Mouse (Mus musculus): ENCODE results near the gene Irak2. TPM values are rescaled to one million over a fixed set of nuclear protein-coding genes. Genes with fewer than 3 reads are reported as not detected.

Irak2 gene
- polyA plus RNA-seq, 1 experiment, result 45.9 TPM

- Histone ChIP-seq H3ac (ENCODE audit: control insufficient read depth, insufficient read length, low read depth) (no peak overlapping the region), H3K4me3 (ENCODE audit: insufficient read depth, poor library complexity, severe bottlenecking) (no peak overlapping the region), H3K27me3 (ENCODE audit: control insufficient read depth, insufficient read depth, insufficient read length) (no peaks in the 10 kb centered on the region), H3K79me2 (ENCODE audit: control insufficient read depth, insufficient read depth) (no peaks in the 10 kb centered on the region), H3K36me3 (ENCODE audit: control insufficient read depth, insufficient read depth) (no peaks in the 10 kb centered on the region), H3K79me3 (ENCODE audit: low read depth) (no peaks in the 10 kb centered on the region)
- TF ChIP-seq MYOD1 (IDR thresholded peaks at IDR 0.05; ENCODE audit: control insufficient read depth, insufficient read length, low read depth) (peak; percentile 73), USF1 (IDR thresholded peaks at IDR 0.05; ENCODE audit: low read depth) (no peak)
Measured at GRCm38 (mm10) chr6:113654753-113655397, 16.6 kb downstream of the Irak2 start.

- Histone ChIP-seq H3K79me2 (ENCODE audit: control insufficient read depth, insufficient read depth) (no peaks in the 10 kb centered on the region), H3K27me3 (ENCODE audit: control insufficient read depth, insufficient read depth, insufficient read length) (no peaks in the 10 kb centered on the region), H3K4me3 (ENCODE audit: insufficient read depth, poor library complexity, severe bottlenecking) (no peak overlapping the region), H3K79me3 (ENCODE audit: low read depth) (no peaks in the 10 kb centered on the region), H3ac (ENCODE audit: control insufficient read depth, insufficient read length, low read depth) (no peak overlapping the region), H3K36me3 (ENCODE audit: control insufficient read depth, insufficient read depth) (no peaks in the 10 kb centered on the region)
- no peak for TF ChIP-seq CTCF (IDR thresholded peaks at IDR 0.05; ENCODE audit: control insufficient read depth, insufficient read depth, insufficient read length)
- no peak for TF ChIP-seq USF1 (IDR thresholded peaks at IDR 0.05; ENCODE audit: low read depth)
- TF ChIP-seq MYOD1 (IDR thresholded peaks at IDR 0.05; ENCODE audit: control insufficient read depth, insufficient read length, low read depth), result no peak
- no peak for TF ChIP-seq MAX (IDR thresholded peaks at IDR 0.05)
Measured at GRCm38 (mm10) chr6:113655475-113655874, 17.2 kb downstream of the Irak2 start.

- no peak for TF ChIP-seq MAX (IDR thresholded peaks at IDR 0.05)
- H3K36me3 ChIP-seq (ENCODE audit: control insufficient read depth, insufficient read depth), result no peaks in the 10 kb centered on the region
- no peak overlapping the region for H3K4me3 ChIP-seq (ENCODE audit: insufficient read depth, poor library complexity, severe bottlenecking)
- no peaks in the 10 kb centered on the region for H3K79me2 ChIP-seq (ENCODE audit: control insufficient read depth, insufficient read depth)
- no peaks in the 10 kb centered on the region for H3K27me3 ChIP-seq (ENCODE audit: control insufficient read depth, insufficient read depth, insufficient read length)
- no peaks in the 10 kb centered on the region for H3K79me3 ChIP-seq (ENCODE audit: low read depth)
- H3ac ChIP-seq (ENCODE audit: control insufficient read depth, insufficient read length, low read depth), result no peak overlapping the region
Measured at GRCm38 (mm10) chr6:113656847-113657246, 18.6 kb downstream of the Irak2 start.

- no peaks in the 10 kb centered on the region for H3K79me2 ChIP-seq (ENCODE audit: control insufficient read depth, insufficient read depth)
- H3K4me3 ChIP-seq (ENCODE audit: insufficient read depth, poor library complexity, severe bottlenecking), result no peak overlapping the region
- TF ChIP-seq USF1 (IDR thresholded peaks at IDR 0.05; ENCODE audit: low read depth) (no peak), CEBPB (IDR thresholded peaks at IDR 0.05; ENCODE audit: low read depth) (no peak), CTCF (IDR thresholded peaks at IDR 0.05; ENCODE audit: control insufficient read depth, insufficient read depth, insufficient read length) (no peak), MYOD1 (IDR thresholded peaks at IDR 0.05; ENCODE audit: control insufficient read depth, insufficient read length, low read depth) (no peak), MAX (IDR thresholded peaks at IDR 0.05) (no peak), FOSL1 (IDR thresholded peaks at IDR 0.05; ENCODE audit: insufficient read depth, low read length, poor library complexity, severe bottlenecking) (no peak), MYOG (IDR thresholded peaks at IDR 0.05; ENCODE audit: control insufficient read depth, extremely low read depth, insufficient read length) (no peak)
- H3K36me3 ChIP-seq (ENCODE audit: control insufficient read depth, insufficient read depth), result no peaks in the 10 kb centered on the region
- no peaks in the 10 kb centered on the region for H3K79me3 ChIP-seq (ENCODE audit: low read depth)
- no peaks in the 10 kb centered on the region for H3K27me3 ChIP-seq (ENCODE audit: control insufficient read depth, insufficient read depth, insufficient read length)
- H3ac ChIP-seq (ENCODE audit: control insufficient read depth, insufficient read length, low read depth), result no peak overlapping the region
Measured at GRCm38 (mm10) chr6:113658226-113658625, 20.0 kb downstream of the Irak2 start.

GRCm38 (mm10) chr6:113659648-113660491, 21.6 kb downstream of the Irak2 start:
- no peaks in the 10 kb centered on the region for H3K79me3 ChIP-seq (ENCODE audit: low read depth)
- no peak overlapping the region for H3K4me3 ChIP-seq (ENCODE audit: insufficient read depth, poor library complexity, severe bottlenecking)

GRCm38 (mm10) chr6:113660492-113661352, 22.5 kb downstream of the Irak2 start:
- Histone ChIP-seq H3K79me2 (ENCODE audit: control insufficient read depth, insufficient read depth) (no peaks in the 10 kb centered on the region), H3K4me3 (ENCODE audit: insufficient read depth, poor library complexity, severe bottlenecking) (no peak overlapping the region)
- TF ChIP-seq CEBPB (IDR thresholded peaks at IDR 0.05; ENCODE audit: low read depth), result no peak
- no peak for TF ChIP-seq FOSL1 (IDR thresholded peaks at IDR 0.05; ENCODE audit: insufficient read depth, low read length, poor library complexity, severe bottlenecking)
- TF ChIP-seq MAX (IDR thresholded peaks at IDR 0.05), result no peak
- no peak for TF ChIP-seq MYOD1 (IDR thresholded peaks at IDR 0.05; ENCODE audit: control insufficient read depth, insufficient read length, low read depth)
- TF ChIP-seq CTCF (IDR thresholded peaks at IDR 0.05; ENCODE audit: control insufficient read depth, insufficient read depth, insufficient read length), result no peak
- TF ChIP-seq MYOG (IDR thresholded peaks at IDR 0.05; ENCODE audit: control insufficient read depth, extremely low read depth, insufficient read length), result no peak

More at GRCm38 (mm10) chr6:113659648-113660491, 21.6 kb downstream of the Irak2 start:
- H3ac ChIP-seq (ENCODE audit: control insufficient read depth, insufficient read length, low read depth), result no peak overlapping the region
- H3K79me2 ChIP-seq (ENCODE audit: control insufficient read depth, insufficient read depth), result no peaks in the 10 kb centered on the region
- no peaks in the 10 kb centered on the region for H3K27me3 ChIP-seq (ENCODE audit: control insufficient read depth, insufficient read depth, insufficient read length)
- no peaks in the 10 kb centered on the region for H3K36me3 ChIP-seq (ENCODE audit: control insufficient read depth, insufficient read depth)
- TF ChIP-seq MAX (IDR thresholded peaks at IDR 0.05) (no peak), MYOG (IDR thresholded peaks at IDR 0.05; ENCODE audit: control insufficient read depth, extremely low read depth, insufficient read length) (no peak), USF1 (IDR thresholded peaks at IDR 0.05; ENCODE audit: low read depth) (no peak)

More at GRCm38 (mm10) chr6:113660492-113661352, 22.5 kb downstream of the Irak2 start:
- Histone ChIP-seq H3ac (ENCODE audit: control insufficient read depth, insufficient read length, low read depth) (no peak overlapping the region), H3K36me3 (ENCODE audit: control insufficient read depth, insufficient read depth) (no peaks in the 10 kb centered on the region), H3K27me3 (ENCODE audit: control insufficient read depth, insufficient read depth, insufficient read length) (no peaks in the 10 kb centered on the region), H3K79me3 (ENCODE audit: low read depth) (no peaks in the 10 kb centered on the region)

Measured in C2C12 (cell line).